ENCODE assay signal across 23 mouse cellular contexts in genomic region chr6:92124547-92124946, GRCm38 (mm10). TPM values are rescaled to one million over a fixed set of nuclear protein-coding genes. Genes with fewer than 3 reads are reported as not detected.
DNase-seq lines count a peak whose midpoint lies in the region; ATAC-seq and TF ChIP-seq lines count a peak whose summit lies in the region.
"Had no signal": no experiment of that assay in that cellular context is flagged by ENCODE, and none has a peak within 500 bp of the region (broad histone marks: within the 10 kb centered on the region; RNA-seq: fewer than 3 reads in every experiment).

No protein-coding gene starts in this region.

- H3K9ac ChIP-seq in CH12.LX (ENCODE audit: insufficient read depth, low read depth): no peak overlapping the region
- H3K9ac ChIP-seq: embryonic facial prominence, embryonic 13.5 days; heart, embryonic 15.5 days; hindbrain, embryonic 13.5 days; intestine, embryonic 15.5 days had no signal

- H3K4me3 ChIP-seq in CH12.LX (replicated peaks in 1 of 3; ENCODE audit: low read depth in 2 of 3, low read length in 2 of 3, poor library complexity in 1 of 3): no peak overlapping the region
- H3K4me3 ChIP-seq in cortical plate, adult 2 months (ENCODE audit: insufficient read depth, low read length): no peak overlapping the region
- H3K4me3 ChIP-seq: embryonic facial prominence, embryonic 13.5 days; gastrocnemius, adult 2 months; heart, adult 2 months; heart, embryonic 15.5 days; hindbrain, embryonic 13.5 days; intestine, embryonic 15.5 days had no signal

- dilution Hi-C loops in CH12.LX (cut with MboI; ENCODE audit: extremely low pct_ligation_motif_present, extremely low pct_unique_long_range_greater_than_20kb, low sequenced_read_pairs): no loop called here

- no peak for TF ChIP-seq EP300 in CH12.LX (IDR thresholded peaks at IDR 0.05; ENCODE audit: low read length)

- peak; percentile 97 for ATAC-seq in frontal cortex, adult (ENCODE audit: low TSS enrichment)
- ATAC-seq: CD4-positive, CD25-positive, alpha-beta regulatory T cell, adult 4 months; hindbrain, postnatal 0 days; intestine, embryonic 15.5 days had no signal

- no peak for TF ChIP-seq POLR2A in CH12.LX (IDR thresholded peaks at IDR 0.05; ENCODE audit: low read depth, low read length)
- TF ChIP-seq POLR2A in cortical plate, adult 2 months (IDR thresholded peaks at IDR 0.05; ENCODE audit: extremely low read depth, insufficient read depth, low read length): no peak

- TF ChIP-seq CTCF in CH12.LX (conservative IDR thresholded peaks at IDR 0.05 in 1 of 2, IDR thresholded peaks at IDR 0.05 in 1 of 2; ENCODE audit: low read depth in 2 of 2, low read length in 2 of 2): no peak
- no peak for TF ChIP-seq CTCF in cortical plate, adult 2 months (IDR thresholded peaks at IDR 0.05; ENCODE audit: extremely low read depth, insufficient read depth, low read length)

- no peaks in the 10 kb centered on the region for H3K27me3 ChIP-seq in CH12.LX (replicated peaks)
- H3K27me3 ChIP-seq: embryonic facial prominence, embryonic 13.5 days; heart, embryonic 15.5 days; hindbrain, embryonic 13.5 days; intestine, embryonic 15.5 days had no signal

- H3K36me3 ChIP-seq in CH12.LX (replicated peaks in 1 of 2; ENCODE audit: control insufficient read depth in 1 of 2, insufficient read depth in 1 of 2, low read length in 1 of 2): peaks cover 0 to 4% of the 10 kb centered on the region in 2 experiments
- H3K36me3 ChIP-seq: hindbrain, embryonic 13.5 days; intestine, embryonic 15.5 days had no signal

- no peak for TF ChIP-seq RAD21 in CH12.LX (IDR thresholded peaks at IDR 0.05; ENCODE audit: low read depth, low read length)

- in situ Hi-C loops in CH12.LX (cut with MboI; ENCODE audit: low pct_ligation_motif_present, low pct_unique_long_range_greater_than_20kb, low sequenced_read_pairs): no loop called here

- H3K4me1 ChIP-seq in CH12.LX (ENCODE audit: control insufficient read depth in 1 of 2, insufficient read depth in 2 of 2): peaks cover 0 to 58% of the 10 kb centered on the region in 2 experiments; a peak in 3 of 4 replicates
- H3K4me1 ChIP-seq in cortical plate, adult 2 months (ENCODE audit: control insufficient read depth, insufficient read depth, low read length): peaks cover 2% of the 10 kb centered on the region; the same call in 1 of the 2 replicates
- H3K4me1 ChIP-seq: embryonic facial prominence, embryonic 13.5 days; heart, embryonic 15.5 days; hindbrain, embryonic 13.5 days; intestine, embryonic 15.5 days had no signal

- no peak overlapping the region for H3K4me2 ChIP-seq in CH12.LX (ENCODE audit: insufficient read depth, low read depth, poor library complexity, severe bottlenecking)
- H3K4me2 ChIP-seq: embryonic facial prominence, embryonic 13.5 days; heart, embryonic 11.5 days; heart, embryonic 15.5 days; hindbrain, embryonic 13.5 days; intestine, embryonic 15.5 days had no signal

- H3K27ac ChIP-seq in CH12.LX (ENCODE audit: insufficient read depth, low read depth): no peak overlapping the region
- peak overlapping the region; percentile 59 for H3K27ac ChIP-seq in cortical plate, adult 2 months (ENCODE audit: insufficient read depth, low read length)
- H3K27ac ChIP-seq: embryonic facial prominence, embryonic 13.5 days; gastrocnemius, adult 2 months; heart, adult 2 months; heart, embryonic 15.5 days; hindbrain, embryonic 13.5 days; hindbrain, postnatal 0 days; intestine, embryonic 15.5 days had no signal

- H3K79me2 ChIP-seq in CH12.LX (replicated peaks; ENCODE audit: control insufficient read depth, extremely low read depth, insufficient read depth, poor library complexity, severe bottlenecking): peaks cover 10% of the 10 kb centered on the region

- H3K9me3 ChIP-seq in CH12.LX (replicated peaks; ENCODE audit: low read length): no peaks in the 10 kb centered on the region
- H3K9me3 ChIP-seq: embryonic facial prominence, embryonic 13.5 days; heart, embryonic 15.5 days; hindbrain, embryonic 13.5 days; intestine, embryonic 15.5 days had no signal

- DNase-seq in frontal cortex, postnatal 25 days (ENCODE audit: low spot score in 2 of 2): no peak
- DNase-seq in 416B (ENCODE audit: low read depth) (peak; percentile 46), CH12.LX (ENCODE audit: extremely low read depth) (peak; percentile 24)
- no peak for DNase-seq in ovary, postnatal 14 days (ENCODE audit: low spot score)
- no peak for DNase-seq in urinary bladder, postnatal 10 days (ENCODE audit: low spot score)
- no peak for DNase-seq in embryo, embryonic 9.5 days (ENCODE audit: extremely low spot score)
- DNase-seq: adrenal gland, postnatal 10 days; B cell, adult 2 months; cerebellum, adult 18-20 months; cerebellum, adult 9-11 months; gastrocnemius, adult 2 months; heart, adult 2 months; heart, postnatal 14 days; kidney, adult 18-20 months had no signal

TF ChIP-seq in CH12.LX, 34 proteins besides CTCF, POLR2A, EP300 and RAD21:
- no peak for TF ChIP-seq MAX (IDR thresholded peaks at IDR 0.05; ENCODE audit: low read length)
- no peak for TF ChIP-seq MYC (IDR thresholded peaks at IDR 0.05; ENCODE audit: low read depth, low read length)
- no peak for TF ChIP-seq CHD1 (IDR thresholded peaks at IDR 0.05; ENCODE audit: low read depth, low read length)
- no peak for TF ChIP-seq ZKSCAN1 (IDR thresholded peaks at IDR 0.05; ENCODE audit: borderline replicate concordance, low read depth, low read length)
- no peak for TF ChIP-seq MXI1 (IDR thresholded peaks at IDR 0.05; ENCODE audit: low read depth, low read length)
- no peak for TF ChIP-seq ETS1 (conservative IDR thresholded peaks at IDR 0.05; ENCODE audit: low read depth, low read length)
- TF ChIP-seq ZNF384 (IDR thresholded peaks at IDR 0.05; ENCODE audit: low read depth, low read length): no peak
- TF ChIP-seq JUND (conservative IDR thresholded peaks at IDR 0.05; ENCODE audit: low read depth, low read length): no peak
- no peak for TF ChIP-seq KAT2A (IDR thresholded peaks at IDR 0.05; ENCODE audit: insufficient replicate concordance, low read length)
- no peak for TF ChIP-seq BHLHE40 (IDR thresholded peaks at IDR 0.05; ENCODE audit: low read depth, low read length)
- no peak for TF ChIP-seq SMC3 (IDR thresholded peaks at IDR 0.05; ENCODE audit: low read depth, low read length)
- no peak for TF ChIP-seq IRF4 (IDR thresholded peaks at IDR 0.05; ENCODE audit: low read depth, low read length)
- TF ChIP-seq USF2 (conservative IDR thresholded peaks at IDR 0.05; ENCODE audit: low read depth, low read length): no peak
- TF ChIP-seq ZC3H11A (IDR thresholded peaks at IDR 0.05; ENCODE audit: low read depth, low read length): no peak
- no peak for TF ChIP-seq SIN3A (IDR thresholded peaks at IDR 0.05; ENCODE audit: low read length)
- no peak for TF ChIP-seq RCOR1 (conservative IDR thresholded peaks at IDR 0.05; ENCODE audit: low read depth, low read length)
- TF ChIP-seq TCF12 (IDR thresholded peaks at IDR 0.05; ENCODE audit: low read depth, low read length): no peak
- TF ChIP-seq USF1 (IDR thresholded peaks at IDR 0.05; ENCODE audit: low read depth, low read length): no peak
- no peak for TF ChIP-seq NRF1 (IDR thresholded peaks at IDR 0.05; ENCODE audit: low read depth, low read length)
- TF ChIP-seq TBP (conservative IDR thresholded peaks at IDR 0.05; ENCODE audit: low read depth, low read length): no peak

RNA-seq across cellular contexts. Expression of gene Nr2c2, which starts 33.4 kb away (rescaled TPM):
- total RNA-seq in CH12.LX (2012; rRNA removed) (14.1 and 14.3 TPM in 2 replicates), CH12.LX (2014; rRNA removed) (12.4 and 13.0 TPM in 2 replicates)
- polyA plus RNA-seq in CH12.LX (2012; ENCODE audit: insufficient read length, low read depth): 12.2 and 12.7 TPM in 2 replicates
- polyA plus RNA-seq in cortical plate, adult 2 months (2012; rRNA removed): 41.8 and 44.4 TPM in 2 replicates

RNA-seq across cellular contexts. Expression of gene Mrps25, which starts 59.3 kb away (rescaled TPM):
- 70.6 and 85.2 TPM in 2 replicates for total RNA-seq in CH12.LX (2012; rRNA removed)
- total RNA-seq in CH12.LX (2014; rRNA removed): 38.6 and 48.5 TPM in 2 replicates
- 61.4 and 90.7 TPM in 2 replicates for polyA plus RNA-seq in CH12.LX (2012; ENCODE audit: insufficient read length, low read depth)
- polyA plus RNA-seq in cortical plate, adult 2 months (2012; rRNA removed): 58.8 and 63.1 TPM in 2 replicates

Comparison
In these comparisons a context has a peak if more than half of its experiments do, and no peak if none do; other contexts are left out.
1. DNase-seq: peak in 416B (single experiment) and CH12.LX (single experiment); none in frontal cortex, postnatal 25 days (0 of 2), ovary, postnatal 14 days (single experiment), urinary bladder, postnatal 10 days (single experiment) and embryo, embryonic 9.5 days (single experiment).